Mouse (Mus musculus) neural tube, embryonic 11.5 days (tissue): Measurements from ENCODE around the gene 4933400A11Rik. TPM values are rescaled to one million over a fixed set of nuclear protein-coding genes. Genes with fewer than 3 reads are reported as not detected.

Experiments
- ATAC-seq: fragments of 200-750 bp; cut with Nextera tagmentation; 2 replicates; pipeline ENCODE4 v1.8.0; 2017; ENCODE audit warnings: moderate number of reproducible peaks, mild to moderate bottlenecking, moderate TSS enrichment, moderate library complexity; ENCODE audit not compliant: insufficient read depth, low FRiP score, low TSS enrichment
- DNase-seq: peaks from one replicate; pipeline ENCODE4 v3.0.0-alpha.2; 2015; ENCODE audit warnings: low spot score
- H3K27ac ChIP-seq: fragments of 300-500 bp; sonication (generic); 2 replicates; pipeline ENCODE4 v1.5.1; 2014; ENCODE audit warnings: low read depth, mild to moderate bottlenecking, low read length
- H3K27me3 ChIP-seq: fragments of 300-500 bp; sonication (generic); 2 replicates; pipeline ENCODE4 v1.6.1; 2014; ENCODE audit warnings: mild to moderate bottlenecking, low read length, mixed read lengths; ENCODE audit not compliant: control insufficient read depth, insufficient read depth
- H3K36me3 ChIP-seq: fragments of 300-500 bp; sonication (generic); 2 replicates; pipeline ENCODE4 v1.6.1; 2014; ENCODE audit warnings: mild to moderate bottlenecking, low read length, moderate library complexity, mixed read lengths; ENCODE audit not compliant: control insufficient read depth, insufficient read depth
- H3K4me1 ChIP-seq: fragments of 300-500 bp; sonication (generic); 2 replicates; pipeline ENCODE4 v1.6.1; 2014; ENCODE audit warnings: low read length, mixed read lengths; ENCODE audit not compliant: control insufficient read depth, insufficient read depth
- H3K4me2 ChIP-seq: fragments of 300-500 bp; sonication (generic); 2 replicates; pipeline ENCODE4 v1.6.1; 2014; ENCODE audit warnings: low read depth, mild to moderate bottlenecking, moderate library complexity
- H3K4me3 ChIP-seq: fragments of 300-500 bp; sonication (generic); 2 replicates; pipeline ENCODE4 v1.5.1; 2014; ENCODE audit warnings: low read depth, low read length
- H3K9ac ChIP-seq: fragments of 300-500 bp; sonication (generic); 2 replicates; pipeline ENCODE4 v1.6.1; 2014; ENCODE audit warnings: mild to moderate bottlenecking, low read length
- H3K9me3 ChIP-seq: fragments of 300-500 bp; sonication (generic); 2 replicates; pipeline ENCODE4 v1.6.1; 2016; ENCODE audit warnings: low read length; ENCODE audit not compliant: control insufficient read depth
- WGBS: fragments of 180-500 bp; shearing (Covaris S2); extraction: QIAGEN DNeasy Blood & Tissue Kit; methylation state at CpG from one replicate; pipeline ENCODE4 v1.1.7; 2014; 5-methylcytosine and 5-hydroxymethylcytosine counted together
- polyA plus RNA-seq: library from polyadenylated mRNA; unstranded; fragments of >200 nt; fragmentation: Nextera tagmentation; extraction: Ambion mirVana; gene quantifications from 2 replicates; pipeline ENCODE4 v1.2.1, GENCODE M21; 2014

The 4933400A11Rik gene
- polyA plus RNA-seq, 1 experiment from 2014 or later, result not detected

- Histone ChIP-seq H3K9ac (no peak overlapping the region), H3K36me3 (no peaks in the 10 kb centered on the region), H3K27me3 (no peaks in the 10 kb centered on the region; the same call in 1 of the 2 replicates), H3K4me1 (no peaks in the 10 kb centered on the region), H3K9me3 (no peaks in the 10 kb centered on the region), H3K4me3 (no peak overlapping the region), H3K27ac (no peak overlapping the region), H3K4me2 (no peak overlapping the region)
- 37% methylated on average over 4 of the region's 4 CpGs for WGBS
- ATAC-seq (no peak), DNase-seq (no peak)
Measured at GRCm38 (mm10) chrX:169800238-169800637, 20.8 kb upstream of the 4933400A11Rik start.

GRCm38 (mm10) chrX:169798987-169799680 lies 19.7 kb upstream of the 4933400A11Rik start:
- no peak overlapping the region for H3K27ac ChIP-seq
- H3K27me3 ChIP-seq, result no peaks in the 10 kb centered on the region; the same call in 1 of the 2 replicates
- DNase-seq (peak; percentile 18), ATAC-seq (peak; percentile 45; the same call in 1 of the 2 replicates)
- no peak overlapping the region for H3K4me2 ChIP-seq
- H3K4me1 ChIP-seq, result no peaks in the 10 kb centered on the region
- 3% methylated on average over 11 of the region's 11 CpGs for WGBS
- H3K36me3 ChIP-seq, result no peaks in the 10 kb centered on the region
- peak overlapping the region; percentile 2; the same call in 1 of the 2 replicates for H3K9ac ChIP-seq
- no peaks in the 10 kb centered on the region for H3K9me3 ChIP-seq
- H3K4me3 ChIP-seq, result no peak overlapping the region

GRCm38 (mm10) chrX:169797148-169797547 lies 17.7 kb upstream of the 4933400A11Rik start:
- H3K9ac ChIP-seq, result no peak overlapping the region
- H3K27me3 ChIP-seq, result no peaks in the 10 kb centered on the region
- H3K4me2 ChIP-seq, result no peak overlapping the region
- H3K9me3 ChIP-seq, result no peaks in the 10 kb centered on the region
- H3K4me1 ChIP-seq, result no peaks in the 10 kb centered on the region
- no peak overlapping the region for H3K4me3 ChIP-seq
- 77% methylated on average over 3 of the region's 3 CpGs for WGBS
- ATAC-seq (no peak), DNase-seq (no peak)
- H3K27ac ChIP-seq, result no peak overlapping the region
- H3K36me3 ChIP-seq, result no peaks in the 10 kb centered on the region

DNA sequence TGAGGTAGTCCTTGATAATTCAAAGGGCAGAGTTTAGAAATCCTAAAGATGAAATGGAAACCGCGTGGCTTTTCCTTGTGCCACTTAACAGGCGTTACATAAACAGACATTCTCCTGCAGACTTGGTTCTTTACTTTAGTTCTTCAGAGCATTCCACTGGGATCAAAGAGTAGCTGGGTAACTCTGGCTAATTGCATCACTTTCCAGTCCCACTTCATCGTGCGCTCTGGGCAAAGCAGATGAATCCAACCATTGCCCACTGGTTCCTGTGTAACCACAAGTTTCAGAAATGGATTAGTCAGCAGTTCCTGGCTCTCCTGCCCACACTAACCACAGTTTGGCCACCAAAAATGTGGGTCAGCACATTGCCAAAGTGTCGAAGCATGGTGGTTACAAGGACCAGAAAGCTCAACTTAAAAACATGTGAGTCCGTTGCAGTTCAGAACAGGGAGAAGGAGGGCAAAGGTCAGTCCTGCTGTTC lies 15.4 kb upstream of the 4933400A11Rik start:
- no peaks in the 10 kb centered on the region for H3K36me3 ChIP-seq
- H3K4me2 ChIP-seq, result no peak overlapping the region
- no peaks in the 10 kb centered on the region for H3K4me1 ChIP-seq
- no peaks in the 10 kb centered on the region for H3K9me3 ChIP-seq
- H3K4me3 ChIP-seq, result no peak overlapping the region
- 63% methylated on average over 7 of the region's 7 CpGs for WGBS
- H3K27me3 ChIP-seq, result no peaks in the 10 kb centered on the region
- DNase-seq (no peak), ATAC-seq (no peak)
- H3K27ac ChIP-seq, result no peak overlapping the region
- no peak overlapping the region for H3K9ac ChIP-seq

DNA sequence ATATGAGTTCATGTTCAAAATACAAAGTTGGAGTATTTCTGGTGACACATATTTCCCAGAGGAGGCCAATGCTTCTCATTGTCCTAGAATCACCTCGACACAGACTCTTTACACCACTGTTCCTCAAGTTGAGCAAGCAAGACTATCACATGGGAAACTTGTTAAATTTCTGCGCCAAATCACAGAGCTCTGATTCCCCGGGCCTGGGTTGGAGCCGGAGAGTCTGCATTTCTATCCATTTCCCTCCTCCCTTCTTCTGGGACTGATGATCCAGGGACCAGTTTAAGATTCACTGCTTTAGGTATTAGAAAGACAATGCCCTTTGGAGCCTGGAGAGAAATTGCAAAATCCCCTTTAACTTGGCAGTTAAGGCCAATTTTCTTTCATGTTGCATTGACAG lies 15.0 kb upstream of the 4933400A11Rik start:
- Histone ChIP-seq H3K27me3 (no peaks in the 10 kb centered on the region), H3K4me1 (no peaks in the 10 kb centered on the region), H3K4me2 (no peak overlapping the region), H3K4me3 (no peak overlapping the region), H3K9ac (no peak overlapping the region), H3K27ac (no peak overlapping the region), H3K9me3 (no peaks in the 10 kb centered on the region), H3K36me3 (no peaks in the 10 kb centered on the region)
- DNase-seq (no peak), ATAC-seq (no peak)
- 76% methylated on average over 4 of the region's 4 CpGs for WGBS

DNA sequence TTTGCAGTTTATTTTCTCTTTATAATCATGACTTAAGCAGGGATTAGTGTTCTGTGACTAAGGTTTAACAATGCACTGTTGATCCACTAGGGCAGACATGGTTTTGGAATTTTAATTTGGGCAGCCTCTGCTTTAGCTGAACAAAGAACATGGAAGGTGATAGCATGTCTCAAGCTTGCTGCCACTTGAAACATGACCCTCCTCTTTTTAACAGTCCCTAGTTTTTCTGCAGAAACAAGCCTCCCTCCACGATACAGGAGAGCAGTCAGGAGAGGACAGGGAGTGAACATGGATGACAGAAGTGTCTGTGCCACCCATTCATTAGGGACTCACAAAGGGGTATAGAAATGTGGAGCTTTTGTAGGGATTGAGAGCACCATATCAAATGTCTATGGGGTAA lies 13.4 kb upstream of the 4933400A11Rik start:
- no peak overlapping the region for H3K9ac ChIP-seq
- WGBS, result 29% methylated on average over 1 of the region's 1 CpGs
- no peaks in the 10 kb centered on the region for H3K27me3 ChIP-seq
- no peaks in the 10 kb centered on the region for H3K4me1 ChIP-seq
- no peak overlapping the region for H3K27ac ChIP-seq
- H3K4me2 ChIP-seq, result no peak overlapping the region
- H3K9me3 ChIP-seq, result no peaks in the 10 kb centered on the region
- ATAC-seq (no peak), DNase-seq (no peak)
- H3K4me3 ChIP-seq, result no peak overlapping the region
- H3K36me3 ChIP-seq, result no peaks in the 10 kb centered on the region

DNA sequence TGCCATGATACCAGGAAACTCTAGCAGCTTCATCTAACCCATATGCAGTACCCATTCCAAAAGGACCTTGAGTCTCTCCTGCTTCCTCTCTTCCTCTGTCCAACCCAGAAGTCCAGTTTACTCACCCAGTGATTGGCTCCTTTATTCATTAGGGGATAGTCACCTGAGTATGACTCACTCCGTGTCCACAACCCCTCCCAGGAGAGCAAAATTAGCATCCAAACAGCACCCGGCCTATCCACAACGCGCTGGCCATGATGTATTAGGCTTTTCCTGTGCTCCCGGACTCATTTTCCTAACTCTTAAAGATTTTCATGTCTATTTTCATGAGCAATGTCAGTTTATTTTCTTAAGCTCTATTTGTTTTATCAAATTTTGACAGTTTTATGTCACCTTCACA lies 10.3 kb upstream of the 4933400A11Rik start:
- H3K27ac ChIP-seq, result no peak overlapping the region
- ATAC-seq (no peak), DNase-seq (no peak)
- H3K4me2 ChIP-seq, result no peak overlapping the region
- no peak overlapping the region for H3K9ac ChIP-seq
- H3K9me3 ChIP-seq, result no peaks in the 10 kb centered on the region
- no peaks in the 10 kb centered on the region for H3K4me1 ChIP-seq
- WGBS, result 82% methylated on average over 5 of the region's 5 CpGs
- no peaks in the 10 kb centered on the region for H3K27me3 ChIP-seq
- no peak overlapping the region for H3K4me3 ChIP-seq
- H3K36me3 ChIP-seq, result no peaks in the 10 kb centered on the region

DNA sequence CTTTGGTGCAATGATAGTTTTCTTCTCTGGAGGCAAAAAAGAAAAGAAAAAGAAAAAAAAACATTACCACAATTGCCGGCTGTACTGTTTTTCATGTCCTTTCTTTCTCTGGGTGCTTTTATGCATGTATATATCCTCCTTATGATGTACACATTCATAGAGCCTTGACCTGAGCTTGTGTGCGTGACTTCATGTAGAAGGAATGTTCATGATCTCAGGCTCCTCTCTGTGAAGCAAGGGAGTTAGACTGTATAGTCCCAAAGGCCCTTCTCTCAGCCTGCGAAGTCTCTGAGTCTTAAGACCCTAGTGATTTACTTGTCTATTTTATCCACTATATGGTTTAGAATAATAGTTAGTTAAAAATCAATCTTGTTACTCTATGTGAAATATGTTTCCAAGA lies 21.4 kb downstream of the 4933400A11Rik start:
- H3K4me2 ChIP-seq, result no peak overlapping the region
- H3K4me3 ChIP-seq, result no peak overlapping the region
- H3K9ac ChIP-seq, result no peak overlapping the region
- H3K9me3 ChIP-seq, result no peaks in the 10 kb centered on the region
- 0 out of 2 replicates have a peak, but pooled peaks cover 3% of the 10 kb centered on the region for H3K27me3 ChIP-seq
- WGBS, result 83% methylated on average over 3 of the region's 3 CpGs
- H3K27ac ChIP-seq, result no peak overlapping the region
- no peak for ATAC-seq
- H3K4me1 ChIP-seq, result no peaks in the 10 kb centered on the region
- no peak for DNase-seq
- no peaks in the 10 kb centered on the region for H3K36me3 ChIP-seq

DNA sequence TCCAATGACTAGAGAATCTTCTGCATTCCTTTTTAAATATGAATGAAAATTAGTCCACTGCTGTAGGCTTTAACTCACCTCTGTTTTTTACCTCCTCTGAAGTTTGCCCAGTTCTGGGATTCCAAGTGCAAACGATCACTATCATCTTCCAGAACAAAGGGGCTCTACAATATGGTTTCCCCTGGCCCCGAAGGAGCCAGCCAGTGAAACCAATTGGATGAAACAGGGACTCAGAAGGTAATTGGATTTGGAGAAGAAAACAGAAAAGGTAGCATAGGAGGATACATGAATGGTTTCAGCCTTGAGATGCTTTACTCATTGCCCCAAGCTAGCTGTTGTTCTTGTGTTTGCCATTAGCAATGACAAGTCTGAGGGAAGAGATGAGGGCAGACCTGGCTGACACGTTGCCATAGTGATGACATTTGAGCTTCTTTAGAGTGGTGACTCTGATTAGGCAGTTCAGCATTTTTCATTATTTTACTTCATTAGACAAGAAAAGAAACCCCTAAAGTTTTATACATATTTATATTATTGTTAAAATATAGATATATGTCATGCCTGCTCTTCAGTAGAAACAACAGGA lies 44.0 kb downstream of the 4933400A11Rik start:
- H3K9me3 ChIP-seq, result no peaks in the 10 kb centered on the region
- no peak overlapping the region for H3K27ac ChIP-seq
- no peaks in the 10 kb centered on the region for H3K27me3 ChIP-seq
- H3K36me3 ChIP-seq, result no peaks in the 10 kb centered on the region
- H3K4me3 ChIP-seq, result no peak overlapping the region
- H3K9ac ChIP-seq, result no peak overlapping the region
- DNase-seq (no peak), ATAC-seq (no peak)
- H3K4me2 ChIP-seq, result no peak overlapping the region
- H3K4me1 ChIP-seq, result no peaks in the 10 kb centered on the region
- 65% methylated on average over 3 of the region's 3 CpGs for WGBS
